Mouse (Mus musculus) embryonic facial prominence, embryonic 11.5 days (tissue): ENCODE results near the gene Unc45b. TPM values are rescaled to one million over a fixed set of nuclear protein-coding genes. Genes with fewer than 3 reads are reported as not detected.

ENCODE experiments used
- ATAC-seq: fragments of 200-750 bp; cut with Nextera tagmentation; replicated peaks from 2 replicates; pipeline ENCODE4 v1.8.0; 2017; ENCODE audit warnings: low read depth; ENCODE audit not compliant: insufficient number of reproducible peaks, low FRiP score, low TSS enrichment
- DNase-seq: peaks from one replicate; pipeline ENCODE4 v3.0.0-alpha.2; 2015; ENCODE audit warnings: low spot score
- H3K27ac ChIP-seq: fragments of 300-500 bp; sonication (generic); replicated peaks from 2 replicates; pipeline ENCODE4 v1.5.1; 2014; ENCODE audit warnings: mild to moderate bottlenecking, low read depth, low read length, control low read depth
- H3K27me3 ChIP-seq: fragments of 300-500 bp; sonication (generic); 2 replicates; pipeline ENCODE4 v1.6.1; 2014; ENCODE audit warnings: mild to moderate bottlenecking, low read length, moderate library complexity, mixed read lengths; ENCODE audit not compliant: control insufficient read depth, insufficient read depth
- H3K36me3 ChIP-seq: fragments of 300-500 bp; sonication (generic); replicated peaks from 2 replicates; pipeline ENCODE4 v1.6.1; 2014; ENCODE audit warnings: low read depth, mild to moderate bottlenecking, low read length, moderate library complexity, mixed read lengths; ENCODE audit not compliant: control insufficient read depth, insufficient read depth
- H3K4me1 ChIP-seq: fragments of 300-500 bp; sonication (generic); 2 replicates; pipeline ENCODE4 v1.6.1; 2014; ENCODE audit warnings: low read length, mixed read lengths; ENCODE audit not compliant: control insufficient read depth, insufficient read depth
- H3K4me2 ChIP-seq: fragments of 300-500 bp; sonication (generic); 2 replicates; pipeline ENCODE4 v1.6.1; 2014; ENCODE audit warnings: low read depth, mild to moderate bottlenecking, control low read depth, low read length, moderate library complexity
- H3K4me3 ChIP-seq: fragments of 300-500 bp; sonication (generic); 2 replicates; pipeline ENCODE4 v1.5.1; 2014; ENCODE audit warnings: low read depth, low read length, control low read depth
- H3K9ac ChIP-seq: fragments of 300-500 bp; sonication (generic); replicated peaks from 2 replicates; pipeline ENCODE4 v1.6.1; 2014; ENCODE audit warnings: mild to moderate bottlenecking, control low read depth, low read length
- H3K9me3 ChIP-seq: fragments of 300-500 bp; sonication (generic); replicated peaks from 2 replicates; pipeline ENCODE4 v1.6.1; 2016; ENCODE audit warnings: mild to moderate bottlenecking, low read length, inconsistent platforms, mixed read lengths; ENCODE audit not compliant: control insufficient read depth
- WGBS: fragments of 180-500 bp; shearing (Covaris S2); extraction: QIAGEN DNeasy Blood & Tissue Kit; methylation state at CpG from one replicate; pipeline ENCODE4 v1.1.7; 2014; 5-methylcytosine and 5-hydroxymethylcytosine counted together
- polyA plus RNA-seq: library from polyadenylated mRNA; unstranded; fragments of >200 nt; fragmentation: Nextera tagmentation; extraction: Ambion mirVana; gene quantifications from 2 replicates; pipeline ENCODE4 v1.2.1, GENCODE M21; 2014

The Unc45b gene
- polyA plus RNA-seq, 1 experiment from 2014 or later: 2.6 TPM

DNA sequence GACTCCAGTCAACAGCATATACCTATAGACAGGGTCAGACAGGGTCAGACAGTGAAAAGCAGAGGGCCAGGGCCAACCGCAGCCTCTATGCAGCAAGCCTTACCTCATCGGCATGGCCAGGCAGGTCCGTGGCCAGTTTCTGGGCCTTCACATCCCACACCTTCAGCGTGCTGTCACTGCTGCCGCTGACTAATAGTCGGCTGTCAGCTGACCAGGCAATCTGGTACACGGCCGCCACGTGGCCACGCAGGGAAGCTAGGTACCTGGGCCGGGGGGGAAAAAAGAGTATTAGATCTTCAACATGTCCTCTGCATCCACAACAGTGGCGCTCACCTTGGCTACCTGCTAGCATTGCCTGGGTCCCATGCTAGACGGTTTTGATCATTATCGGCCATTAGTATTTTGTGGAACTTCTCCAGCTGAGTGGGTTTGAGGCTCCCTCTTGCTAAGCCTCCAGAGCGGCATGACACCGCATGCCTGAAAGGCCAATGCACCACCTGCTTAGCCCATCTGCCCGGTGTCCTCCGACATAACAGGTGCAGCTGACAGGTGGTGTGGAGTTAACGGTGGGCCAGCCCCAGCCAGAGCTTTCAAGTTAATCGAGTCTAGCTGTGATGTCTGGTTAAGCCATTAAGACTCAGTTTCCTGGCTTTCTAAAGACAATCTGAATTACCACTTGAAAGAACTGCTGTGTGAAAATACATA, 8.6 kb upstream of the Unc45b start:
- 93% methylated on average over 20 of the region's 20 CpGs for WGBS
- Histone ChIP-seq H3K9me3 (no peaks in the 10 kb centered on the region), H3K9ac (no peak overlapping the region), H3K27me3 (no peaks in the 10 kb centered on the region), H3K27ac (no peak overlapping the region), H3K36me3 (no peaks in the 10 kb centered on the region; the same call in none of the 2 replicates), H3K4me2 (no peak overlapping the region), H3K4me1 (no peaks in the 10 kb centered on the region), H3K4me3 (no peak overlapping the region)
- DNase-seq (no peak), ATAC-seq (no peak)

DNA sequence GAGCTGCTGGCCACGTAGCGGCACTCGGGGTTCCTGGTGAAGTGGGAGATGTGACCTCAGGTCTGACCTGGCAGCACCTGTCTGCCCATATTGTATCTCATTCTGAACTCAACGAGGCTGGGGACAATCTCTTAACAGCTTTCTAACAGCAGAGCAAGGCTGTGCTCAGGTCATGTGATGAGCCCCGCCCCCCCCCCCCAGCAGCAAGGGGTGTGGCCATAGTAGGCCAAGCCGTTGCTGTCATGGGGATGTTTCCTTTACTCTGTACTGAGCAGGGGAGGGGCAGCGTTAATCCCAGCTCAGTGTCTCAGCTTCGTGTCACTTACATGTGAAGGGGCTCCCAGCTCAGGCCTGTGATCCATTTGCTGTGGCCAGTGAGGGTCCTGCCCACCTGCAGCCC, 5.4 kb upstream of the Unc45b start:
- Histone ChIP-seq H3K9ac (no peak overlapping the region), H3K27ac (no peak overlapping the region), H3K4me1 (no peaks in the 10 kb centered on the region), H3K4me2 (no peak overlapping the region), H3K4me3 (no peak overlapping the region), H3K27me3 (no peaks in the 10 kb centered on the region), H3K9me3 (no peaks in the 10 kb centered on the region), H3K36me3 (no peaks in the 10 kb centered on the region; the same call in 1 of the 2 replicates)
- no peak for ATAC-seq
- no peak for DNase-seq
- 69% methylated on average over 8 of the region's 8 CpGs for WGBS

DNA sequence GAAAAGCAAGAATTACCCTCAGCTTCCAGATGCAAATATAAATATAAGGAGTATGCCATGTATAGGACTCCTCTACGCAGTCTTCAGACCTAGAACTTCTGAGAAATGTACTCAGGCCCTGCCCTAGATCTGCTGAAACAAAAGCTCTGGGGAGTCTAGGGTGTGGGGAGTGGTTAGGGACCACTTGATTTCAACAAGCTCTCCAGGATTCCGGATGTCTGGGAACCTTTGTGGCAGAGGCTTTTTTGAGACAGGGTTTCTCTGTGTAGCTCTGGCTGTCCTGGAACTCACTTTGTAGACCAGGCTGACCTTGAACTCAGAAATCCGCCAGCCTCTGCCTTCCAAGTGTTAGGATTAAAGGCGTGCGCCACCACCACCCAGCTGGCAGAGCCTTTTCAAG, 4.5 kb upstream of the Unc45b start:
- Histone ChIP-seq H3K4me2 (no peak overlapping the region), H3K36me3 (no peaks in the 10 kb centered on the region; the same call in 1 of the 2 replicates), H3K9ac (no peak overlapping the region), H3K9me3 (no peaks in the 10 kb centered on the region), H3K27ac (no peak overlapping the region), H3K27me3 (no peaks in the 10 kb centered on the region), H3K4me1 (no peaks in the 10 kb centered on the region), H3K4me3 (no peak overlapping the region)
- no peak for ATAC-seq
- no peak for DNase-seq
- WGBS: 92% methylated on average over 5 of the region's 5 CpGs

DNA sequence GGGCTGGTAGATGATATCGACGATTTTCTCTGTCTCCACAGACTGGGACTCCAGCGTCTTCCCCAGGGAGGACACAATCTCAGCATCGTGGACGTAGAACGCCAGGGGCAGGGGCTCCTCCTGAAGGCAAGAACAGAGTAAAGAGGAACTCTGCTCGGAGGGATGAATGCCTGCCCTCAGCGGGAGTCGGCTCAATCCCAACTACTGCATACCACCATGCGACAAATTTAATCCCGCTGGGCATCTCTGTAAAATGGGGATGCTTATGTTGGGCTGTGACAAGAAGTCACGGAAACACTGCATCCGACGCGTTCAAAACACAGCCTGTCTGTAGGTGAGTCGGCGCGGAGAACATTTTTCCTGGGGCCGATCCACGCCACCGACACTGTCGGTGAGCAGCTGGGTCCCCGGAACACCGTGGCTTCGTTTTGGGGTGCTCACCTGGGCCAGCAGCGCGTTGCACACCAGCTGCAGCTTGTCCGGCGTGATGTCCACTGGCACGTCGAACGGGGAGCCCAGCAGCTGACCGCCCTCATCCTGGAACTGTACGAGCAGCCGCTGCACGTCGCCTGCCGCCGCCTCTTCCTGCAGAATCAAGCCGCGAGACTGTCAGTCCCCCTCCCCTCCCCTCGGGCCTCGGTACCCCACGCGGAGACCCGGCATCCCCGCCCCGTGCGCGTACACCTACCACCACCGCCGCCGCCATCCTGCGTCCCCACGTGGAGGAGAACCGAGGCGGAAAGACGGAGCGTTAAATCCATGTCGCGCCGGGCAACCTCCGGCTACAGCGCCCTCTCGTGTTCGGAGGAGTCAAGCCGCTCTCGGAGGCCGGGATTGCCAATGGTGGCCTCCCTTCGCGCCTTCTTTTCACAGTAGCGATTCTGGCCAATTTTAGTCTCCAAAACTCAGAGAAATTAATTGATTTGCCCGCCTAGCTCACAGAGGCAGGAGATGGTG, 2.4 kb upstream of the Unc45b start, which contains the start of gene Nle1:
Gene Nle1, minus strand, starts transcription at position 761 of the 957 bp plus-strand sequence.
- Histone ChIP-seq H3K4me3 (peak within 1 kb of the TSS; percentile 83), H3K9me3 (no peaks in the 10 kb centered on the region), H3K4me1 (no peaks in the 10 kb centered on the region), H3K27ac (no peak within 1 kb of the TSS), H3K36me3 (no peaks in the 10 kb centered on the region; the same call in 1 of the 2 replicates), H3K4me2 (peak within 1 kb of the TSS; percentile 81), H3K27me3 (no peaks in the 10 kb centered on the region), H3K9ac (peak within 1 kb of the TSS; percentile 86)
- WGBS: 2% methylated on average over 73 of the region's 73 CpGs
- peak; percentile 95 for DNase-seq
- ATAC-seq: peak; percentile 66

DNA sequence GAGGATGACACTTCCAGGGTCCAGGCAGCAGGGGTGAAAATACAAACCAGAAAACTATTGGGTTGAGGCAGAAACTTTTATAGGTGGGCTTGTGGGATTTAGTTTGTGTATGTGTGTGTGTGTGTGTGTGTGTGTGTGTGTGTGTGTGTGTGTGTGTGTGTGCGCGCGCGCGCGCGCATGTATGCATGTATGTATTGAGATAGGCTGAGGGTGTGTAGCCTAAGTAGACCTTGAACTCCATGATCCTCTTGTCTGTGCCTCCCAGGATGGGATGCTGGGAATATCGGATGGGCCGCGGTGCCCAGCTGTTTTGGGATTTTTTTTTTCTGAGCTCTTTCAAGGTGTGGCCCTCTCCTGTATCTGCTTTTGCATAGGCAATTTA, 1.8 kb upstream of the Unc45b start:
- Histone ChIP-seq H3K36me3 (no peaks in the 10 kb centered on the region; the same call in 1 of the 2 replicates), H3K4me3 (peak overlapping the region; percentile 83; the same call in 1 of the 2 replicates), H3K4me2 (peak overlapping the region; percentile 81), H3K27me3 (no peaks in the 10 kb centered on the region), H3K27ac (no peak overlapping the region), H3K4me1 (no peaks in the 10 kb centered on the region), H3K9ac (peak overlapping the region; percentile 34), H3K9me3 (no peaks in the 10 kb centered on the region)
- WGBS: 38% methylated on average over 9 of the region's 10 CpGs
- DNase-seq: no peak
- no peak for ATAC-seq

DNA sequence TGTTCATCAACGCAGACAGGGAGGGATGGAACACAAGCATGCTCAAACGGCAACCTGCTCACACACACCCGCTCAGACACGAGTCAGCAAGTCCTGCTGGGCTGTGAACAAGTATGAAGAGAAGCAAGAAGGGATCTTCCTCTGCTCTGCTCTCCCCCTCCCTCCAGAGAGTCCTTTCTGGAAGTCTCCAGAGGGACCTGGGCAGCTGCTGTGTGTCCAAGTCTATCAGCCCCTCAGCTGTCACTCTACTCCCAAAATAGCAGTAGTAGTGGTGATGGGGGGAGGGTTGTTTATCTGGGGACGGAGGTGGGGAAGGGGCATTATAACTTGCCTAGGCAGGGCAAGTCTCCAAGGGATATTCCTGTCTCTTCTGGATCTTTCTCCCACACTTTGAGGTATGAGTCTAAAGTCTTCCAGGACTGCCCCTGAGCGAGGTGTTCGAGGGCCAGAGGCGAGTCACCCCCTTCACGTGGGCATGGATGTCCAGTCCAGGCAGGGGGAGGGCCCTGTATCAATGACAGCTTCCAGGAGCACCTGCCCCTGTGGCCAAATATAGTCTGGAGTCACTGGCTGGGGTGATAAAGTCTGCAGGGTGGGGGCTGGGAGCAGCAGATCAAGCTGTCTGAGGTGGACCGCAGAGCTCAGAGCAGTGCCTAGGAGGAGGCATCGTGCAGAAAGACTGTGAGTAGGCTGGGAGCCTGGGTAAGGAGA, 484 bp downstream of the Unc45b start:
- Histone ChIP-seq H3K4me1 (no peaks in the 10 kb centered on the region), H3K27ac (no peak overlapping the region), H3K4me3 (no peak overlapping the region), H3K9me3 (no peaks in the 10 kb centered on the region), H3K27me3 (no peaks in the 10 kb centered on the region), H3K9ac (no peak overlapping the region), H3K4me2 (no peak overlapping the region), H3K36me3 (no peaks in the 10 kb centered on the region)
- DNase-seq (no peak), ATAC-seq (no peak)
- 79% methylated on average over 11 of the region's 11 CpGs for WGBS

DNA sequence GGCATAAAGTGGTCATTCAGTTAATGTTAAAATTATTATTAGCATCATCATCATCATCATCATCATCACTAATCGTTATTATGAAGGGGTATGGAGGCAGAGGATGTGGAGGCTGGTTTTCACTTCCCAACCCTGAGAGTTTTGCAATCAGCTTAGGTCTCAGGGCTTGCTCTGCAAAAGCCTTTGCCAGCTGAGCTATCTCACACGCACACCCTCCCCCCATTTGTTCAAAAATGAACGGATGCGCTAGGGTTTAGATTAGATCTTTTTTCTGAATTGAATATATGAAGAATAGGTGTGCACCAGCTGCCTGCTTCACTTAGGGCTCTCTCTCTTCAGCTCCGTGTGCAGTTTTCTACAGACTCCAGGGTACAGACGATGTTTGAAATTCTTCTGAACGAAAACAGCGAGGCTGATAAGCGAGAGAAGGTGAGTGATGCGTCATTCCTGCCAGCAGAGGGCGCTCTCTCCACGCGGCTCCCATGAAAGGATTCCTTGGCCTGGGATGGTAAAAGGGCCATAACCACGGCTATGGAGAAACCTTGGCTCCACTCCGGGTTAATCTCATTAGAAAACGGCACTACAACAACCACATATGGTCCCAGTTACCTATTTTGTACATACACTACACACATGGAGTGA, 4.5 kb downstream of the Unc45b start:
- peak; percentile 89 for DNase-seq

More for the DNA sequence above, 4.5 kb downstream of the Unc45b start:
- ATAC-seq: no peak
- H3K9me3 ChIP-seq: no peaks in the 10 kb centered on the region
- no peak overlapping the region for H3K9ac ChIP-seq
- H3K4me2 ChIP-seq: 0 out of 2 replicates have a peak overlapping the region, but pooled peaks have one; percentile 21
- H3K4me3 ChIP-seq: no peak overlapping the region
- WGBS: 8% methylated on average over 16 of the region's 16 CpGs
- no peaks in the 10 kb centered on the region for H3K36me3 ChIP-seq
- no peaks in the 10 kb centered on the region for H3K4me1 ChIP-seq
- H3K27me3 ChIP-seq: no peaks in the 10 kb centered on the region
- no peak overlapping the region for H3K27ac ChIP-seq
